Mouse (Mus musculus) spleen, adult 2 months (tissue): ENCODE measurements at regions not wholly inside any gene's neighbourhood (a gene's known extent, or its start where the extent isn't known, plus 50 kb on each side); places are given as distances from the start of the nearest gene placed in this dataset.

Source experiments
- CTCF ChIP-seq: fragments of 200-500 bp; IDR thresholded peaks from 2 replicates; pipeline ENCODE4 v1.5.1; 2011; ENCODE audit warnings: mild to moderate bottlenecking, inconsistent platforms; ENCODE audit not compliant: insufficient read depth, insufficient read length, insufficient replicate concordance; ENCODE audit errors: extremely low read depth
- POLR2A ChIP-seq: fragments of 200-500 bp; IDR thresholded peaks from 2 replicates; pipeline ENCODE4 v1.6.1; 2011; ENCODE audit warnings: low read depth, low read length, inconsistent platforms

GRCm38 (mm10) chr13:47917370-47917769, 343.7 kb upstream of the Id4 start:
- TF ChIP-seq POLR2A = no peak
- no peak for TF ChIP-seq CTCF
